Mouse (Mus musculus): ENCODE measurements around the gene Nek7.
A peak's percentile ranks its signal among the peaks of the same experiment; 100 is the strongest.

Nek7 gene

DNA sequence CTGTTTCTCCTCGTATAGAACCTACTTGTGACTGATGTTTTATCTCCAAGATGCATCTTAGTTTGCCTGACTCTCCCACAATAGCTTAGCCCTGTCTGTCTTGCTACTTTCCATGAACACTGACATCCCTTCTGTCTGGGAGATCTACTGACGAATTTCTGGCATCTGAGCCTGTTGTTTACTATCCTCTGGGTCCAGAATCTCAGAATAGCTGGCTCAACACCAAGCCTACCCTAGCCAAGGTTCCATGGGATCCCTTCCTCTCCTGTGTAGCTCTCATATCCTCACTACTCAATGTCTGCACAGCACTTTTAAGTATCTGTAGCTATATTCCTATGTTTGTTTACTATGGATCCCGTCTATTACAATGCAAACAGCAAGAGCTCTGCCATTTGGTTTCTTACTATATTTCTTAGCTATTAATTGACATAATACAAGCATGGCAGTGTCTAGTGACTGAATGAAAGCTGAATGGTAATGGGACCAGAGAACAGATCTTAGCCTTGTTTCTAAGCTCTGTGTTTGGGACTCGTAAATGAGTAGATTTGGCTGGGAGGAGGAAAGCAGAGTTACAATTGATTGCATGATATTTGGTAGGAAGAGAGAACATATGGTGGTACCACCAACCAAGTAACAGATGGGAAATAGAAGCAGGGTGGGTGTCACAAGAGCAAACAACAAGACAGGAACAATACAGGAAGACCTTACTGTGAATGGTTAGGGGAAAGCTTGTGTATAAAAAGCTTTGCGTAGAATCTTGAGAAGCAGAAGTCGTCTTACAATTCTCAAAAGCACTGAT lies 51.3 kb downstream of the Nek7 start:
- peak; percentile 71 to 75 for DNase-seq

DNA sequence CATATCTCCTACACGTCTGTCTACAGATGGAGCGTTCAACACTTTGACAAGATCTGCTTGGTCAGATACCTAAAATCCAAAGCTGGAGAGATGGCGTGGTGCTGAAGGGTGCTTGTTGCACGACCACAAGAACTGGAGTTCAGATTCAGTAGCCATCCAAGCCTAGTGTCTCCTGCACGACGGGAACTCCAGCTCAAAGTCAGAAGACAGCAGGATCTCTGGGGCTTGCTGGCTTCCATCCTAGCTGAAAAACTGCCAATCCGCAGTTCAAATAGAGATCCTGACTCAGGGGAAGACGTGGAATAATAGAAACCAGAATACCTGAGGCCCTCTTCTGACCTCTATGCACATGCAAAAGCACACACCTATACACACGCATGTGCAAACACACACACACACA lies 52.0 kb downstream of the Nek7 start:
- DNase-seq: peak; percentile 57 to 77

DNA sequence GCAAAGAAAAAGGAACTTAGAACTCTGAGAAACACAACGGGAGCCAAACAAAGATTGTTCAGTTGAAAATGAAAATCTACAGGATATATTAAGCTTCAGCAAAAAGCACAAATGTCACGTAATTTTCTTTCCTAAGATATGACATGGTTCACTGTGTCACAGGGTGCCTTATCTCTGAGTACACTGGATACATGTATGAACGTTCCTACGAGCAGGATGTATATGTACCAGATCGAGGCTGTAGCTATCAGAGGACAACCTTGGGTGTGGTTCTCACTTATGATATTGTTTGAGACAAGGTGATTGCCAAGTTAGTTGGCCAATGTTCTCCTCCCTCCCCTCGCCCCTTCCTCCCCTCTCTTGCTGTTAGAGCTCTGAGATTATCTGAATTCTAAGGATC lies 55.3 kb downstream of the Nek7 start:
- DNase-seq: no peak

DNA sequence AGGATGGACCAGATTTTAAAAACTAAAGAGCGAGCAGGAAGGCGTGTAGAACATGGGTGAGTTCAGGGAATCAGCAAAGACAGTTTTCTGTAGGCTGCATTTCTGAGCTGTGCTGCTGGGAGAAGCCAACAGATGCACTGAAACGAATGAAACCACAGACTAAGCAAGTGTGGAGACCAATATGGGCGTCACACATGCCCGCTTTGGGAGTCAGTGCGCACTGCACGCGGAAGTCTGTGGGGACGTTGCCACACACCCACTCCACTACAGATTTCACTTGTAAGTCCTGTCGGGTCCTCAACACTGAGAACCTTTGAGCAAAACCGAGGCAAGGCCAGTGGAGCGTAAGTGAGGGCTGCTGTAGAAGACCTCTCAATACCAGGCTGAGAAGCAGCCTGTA lies 59.2 kb downstream of the Nek7 start:
- DNase-seq: no peak

DNA sequence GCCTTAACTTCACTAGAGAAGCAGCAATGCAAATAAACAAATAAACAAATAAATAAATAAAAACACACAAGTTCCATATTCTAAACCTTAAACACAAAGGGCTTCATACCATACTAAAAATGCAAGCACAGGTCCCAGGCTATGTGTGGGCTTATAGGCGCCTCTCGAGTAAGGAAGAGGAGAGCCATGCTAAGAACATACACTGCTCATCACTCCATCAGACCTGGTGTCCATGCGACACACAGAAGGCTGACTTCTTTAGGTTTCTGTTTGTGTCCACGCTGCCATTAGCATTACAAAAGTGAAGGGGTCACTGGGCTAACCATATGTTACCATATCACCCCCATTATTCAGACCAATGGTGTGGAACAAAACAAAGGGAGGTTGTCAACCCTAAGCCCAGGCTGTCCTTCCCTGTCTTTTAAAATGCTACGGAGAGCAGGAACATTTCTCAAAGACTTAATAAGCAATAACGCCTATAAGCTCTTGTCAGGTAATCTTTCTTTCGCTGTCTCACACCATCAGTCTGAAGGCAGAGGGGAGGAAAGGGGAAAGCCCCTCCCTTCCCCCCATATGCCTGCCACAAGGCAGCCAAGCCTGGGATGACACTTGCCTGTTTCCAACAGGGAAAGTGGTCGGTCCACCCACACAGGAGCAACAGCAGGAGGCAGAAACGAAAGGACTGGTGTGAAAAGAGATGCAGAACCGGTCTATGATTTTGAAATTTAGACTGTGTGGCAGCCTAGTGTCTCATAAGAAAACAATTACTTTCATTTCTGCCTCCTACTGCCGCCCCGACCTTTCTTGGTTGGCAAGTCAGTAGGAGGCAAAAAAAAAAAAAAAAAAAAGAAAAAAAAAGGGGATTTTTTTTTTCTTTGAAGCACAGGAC lies 60.5 kb downstream of the Nek7 start:
- peak; percentile 54 to 68 for DNase-seq

DNA sequence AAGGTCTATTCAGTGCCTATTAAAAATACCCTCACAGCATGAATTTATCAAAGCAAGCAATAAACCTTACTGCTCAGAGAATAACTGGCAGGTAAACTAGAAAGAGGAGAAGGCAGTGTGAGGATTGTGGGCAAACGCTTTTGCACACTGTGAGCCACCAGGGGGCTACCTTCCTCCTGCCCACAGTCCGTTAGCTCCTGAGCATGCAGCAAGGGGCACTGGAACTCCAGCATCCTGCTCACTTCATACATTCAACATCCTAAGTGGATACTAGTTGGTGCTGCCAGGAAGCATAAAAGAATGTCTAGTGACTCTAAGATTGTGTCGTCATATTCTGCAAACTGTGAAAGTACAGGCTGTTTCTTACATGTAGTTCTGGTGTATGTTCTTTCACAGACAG lies 61.6 kb downstream of the Nek7 start:
- DNase-seq: peak in 1 of 2 experiments; percentile 61

DNA sequence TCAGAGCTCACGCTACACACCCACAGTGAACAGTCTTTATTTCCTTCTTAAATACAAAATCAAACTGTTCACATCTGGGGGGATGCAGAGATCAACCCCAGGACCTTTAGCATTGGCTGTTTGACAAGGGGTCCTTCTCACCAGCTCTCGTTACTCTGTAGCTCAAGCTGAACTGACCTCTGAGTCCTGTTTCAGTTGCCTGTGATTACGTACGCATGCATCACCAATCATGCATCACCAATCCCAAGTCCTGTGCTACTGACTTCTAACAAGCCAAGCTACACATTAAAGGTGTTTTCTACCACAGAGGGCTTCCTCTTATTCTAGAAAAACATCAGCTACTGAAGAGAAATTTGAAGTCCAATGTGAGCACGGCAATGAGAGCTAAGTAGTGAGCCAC lies 65.0 kb downstream of the Nek7 start:
- no peak for DNase-seq

DNA sequence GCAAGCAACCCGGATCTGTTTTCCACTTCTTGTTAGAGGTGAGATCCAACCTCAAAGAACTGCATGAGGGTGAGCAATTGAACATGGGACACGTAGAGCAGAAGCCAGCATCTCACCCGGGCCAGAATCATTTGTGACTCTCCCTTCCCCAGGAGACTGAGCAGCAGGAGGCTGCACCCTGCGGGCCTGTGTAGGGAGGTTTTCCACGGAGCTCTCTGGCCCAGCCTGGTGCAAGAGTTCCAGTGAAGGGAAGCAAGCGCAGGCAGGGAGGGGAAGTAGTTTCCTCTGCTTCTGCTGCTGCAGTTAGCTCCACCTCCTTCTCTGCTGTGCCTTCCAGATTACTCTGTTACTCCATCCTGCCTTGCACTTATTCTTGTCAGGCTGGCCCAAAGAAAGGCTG lies 69.8 kb downstream of the Nek7 start:
- DNase-seq: no peak

DNA sequence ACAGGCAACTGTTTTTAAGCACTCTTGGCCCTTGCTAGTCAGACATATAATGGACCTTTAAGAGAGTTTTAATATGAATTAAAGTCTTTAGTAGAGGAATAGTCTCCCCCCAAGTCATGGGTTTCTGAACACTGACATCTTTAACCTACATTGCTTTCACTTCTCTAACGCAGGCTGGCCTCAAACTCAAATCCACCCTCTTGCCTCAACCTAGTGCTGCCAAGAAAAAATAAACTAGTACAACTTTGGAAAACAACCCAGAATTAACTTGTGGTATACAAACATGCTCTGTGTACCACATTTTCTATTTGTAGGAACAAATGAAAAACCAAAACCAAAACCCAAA lies 77.8 kb downstream of the Nek7 start:
- no peak for DNase-seq

DNA sequence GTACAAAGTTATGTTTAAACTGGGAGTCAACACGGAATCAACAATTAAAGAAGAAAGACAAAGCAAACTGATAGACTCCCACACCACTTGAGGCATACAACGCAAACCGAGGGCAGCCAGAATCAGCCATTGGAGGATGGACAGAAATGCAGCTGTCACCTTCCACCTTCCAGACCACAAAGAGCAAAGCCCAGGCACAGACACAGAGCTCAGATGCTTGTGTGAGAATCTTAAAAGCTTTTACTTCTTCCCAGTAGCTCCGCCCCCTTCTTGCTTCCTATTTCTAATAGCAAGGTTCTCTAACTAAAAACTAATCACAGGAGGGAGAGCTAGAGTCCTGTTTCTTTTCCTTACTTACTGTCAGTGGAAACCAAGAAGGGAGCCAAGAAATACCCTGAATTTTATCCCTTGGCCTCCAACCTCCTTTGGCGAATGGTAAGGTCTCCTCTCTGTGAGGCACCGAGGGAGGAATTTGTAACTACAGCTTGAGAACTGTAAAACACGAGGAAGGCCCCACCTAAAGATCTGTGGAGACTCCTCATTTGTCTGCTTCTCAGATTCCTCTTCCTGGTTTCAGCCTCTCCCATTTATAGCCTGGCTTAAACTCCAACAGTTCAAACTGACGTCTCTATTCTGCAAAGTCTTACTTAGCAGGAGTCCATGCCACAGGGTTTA lies 78.3 kb downstream of the Nek7 start:
- no peak for DNase-seq

DNA sequence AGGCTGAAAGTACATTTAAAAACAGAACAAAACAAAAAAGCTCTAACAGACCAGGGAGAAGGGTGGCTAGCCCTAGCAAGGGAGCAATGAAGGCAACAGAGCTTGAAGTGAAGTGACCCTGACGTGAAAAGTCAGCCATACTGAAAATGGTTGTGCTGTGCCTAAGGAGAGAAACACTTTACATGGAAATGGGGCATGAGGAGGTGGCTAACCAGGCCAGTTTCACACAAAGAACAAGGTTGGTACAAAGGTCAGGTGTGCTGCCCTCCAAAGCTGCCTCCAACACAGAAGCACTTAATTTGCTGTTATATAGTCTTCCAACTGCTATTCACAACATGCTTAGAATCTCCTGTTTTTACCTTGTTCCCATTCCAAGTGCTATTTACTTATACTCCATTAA lies 80.2 kb downstream of the Nek7 start:
- no peak for DNase-seq

DNA sequence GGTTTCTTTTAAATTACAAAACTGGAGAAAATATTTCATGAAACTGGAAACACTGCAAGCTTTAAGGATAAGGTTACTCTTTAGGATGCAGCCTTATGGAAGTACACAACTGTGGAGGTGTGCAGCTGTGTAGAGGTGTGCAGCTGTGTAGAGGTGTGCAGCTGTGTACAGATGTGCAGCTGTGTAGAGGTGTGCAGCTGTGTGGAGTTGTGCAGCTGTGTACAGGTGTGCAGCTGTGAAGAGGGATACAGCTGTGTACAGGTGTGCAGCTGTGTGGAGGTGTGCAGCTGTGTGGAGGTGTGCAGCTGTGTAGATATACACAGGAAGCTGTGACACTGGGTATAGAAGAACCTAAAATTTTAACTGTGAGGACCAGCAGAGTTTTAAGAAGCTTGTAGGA lies 81.7 kb downstream of the Nek7 start:
- no peak for DNase-seq

DNA sequence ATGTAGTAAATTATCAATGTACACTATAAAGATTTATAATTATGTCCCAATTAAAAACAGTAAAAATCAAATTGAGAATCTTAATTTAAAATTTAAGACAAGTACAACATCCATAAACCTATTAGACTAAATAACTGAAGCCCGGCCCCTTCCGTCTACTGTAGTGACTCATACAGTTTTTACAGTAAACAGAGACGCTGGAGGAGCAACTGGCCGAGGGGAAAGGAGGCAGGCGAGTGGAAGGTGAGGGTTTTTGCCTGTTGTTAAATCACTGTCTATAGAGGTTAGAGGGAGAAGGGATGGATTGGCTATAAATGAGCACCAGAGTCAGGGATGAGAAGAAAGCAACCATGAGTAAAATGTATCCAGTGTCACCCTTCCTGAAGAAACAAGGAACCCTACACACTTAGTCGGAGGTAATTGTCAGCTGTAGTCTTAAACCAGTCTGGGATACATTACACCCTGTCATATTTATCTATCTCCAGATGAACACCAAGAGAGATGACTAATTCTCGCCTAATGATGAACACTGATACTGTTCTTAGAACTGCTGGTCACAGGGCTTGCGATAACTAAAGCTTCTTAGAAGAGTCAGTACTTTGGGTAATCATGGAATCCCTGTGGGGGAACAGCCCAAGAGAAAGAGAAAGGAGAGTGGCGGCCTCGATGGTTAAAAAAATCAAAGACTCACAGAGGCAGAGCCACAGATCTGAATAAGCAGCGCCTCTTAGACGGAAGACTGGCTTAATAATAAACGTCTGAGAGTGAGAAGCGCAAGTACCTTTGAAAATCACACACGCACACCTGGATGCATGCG lies 84.0 kb downstream of the Nek7 start:
- DNase-seq: no peak

DNA sequence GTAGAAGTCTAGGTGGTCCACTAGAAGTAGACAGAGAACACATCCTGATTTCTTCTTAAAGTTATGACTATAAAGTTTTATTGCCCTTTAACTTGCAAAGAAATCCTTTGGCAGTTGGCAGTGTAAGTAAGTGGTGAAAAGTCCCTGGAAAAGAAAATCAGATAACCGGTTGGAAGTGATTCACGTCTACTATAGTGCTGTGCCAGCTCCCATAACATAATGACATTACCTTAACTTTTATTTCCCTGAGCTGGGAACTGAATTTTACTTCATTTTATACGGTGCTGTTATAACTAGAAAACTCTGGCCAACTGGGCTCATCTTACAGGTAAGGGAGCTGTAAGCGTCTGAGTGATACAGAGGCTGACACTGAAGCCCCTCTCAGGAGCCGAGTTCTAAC lies 89.3 kb downstream of the Nek7 start:
- DNase-seq: no peak

DNA sequence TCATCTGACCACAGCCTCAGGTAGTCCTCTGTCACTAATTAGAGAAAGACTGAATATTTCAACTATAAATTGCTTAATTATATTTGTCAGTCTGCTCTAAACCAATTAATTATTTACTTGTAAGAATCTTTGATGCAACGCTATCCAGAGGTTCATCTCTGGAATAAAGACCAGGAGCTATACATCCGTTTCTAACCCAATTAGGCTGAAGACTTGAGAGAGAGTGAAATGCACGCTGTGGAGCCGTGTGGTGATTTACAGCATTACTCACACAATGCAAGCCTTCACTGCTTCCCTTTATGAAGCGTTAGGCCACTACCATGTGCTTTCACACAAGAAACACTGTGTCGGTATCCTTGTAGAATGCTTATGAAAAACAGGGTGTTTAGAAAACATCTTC lies 96.0 kb downstream of the Nek7 start:
- DNase-seq: no peak

DNA sequence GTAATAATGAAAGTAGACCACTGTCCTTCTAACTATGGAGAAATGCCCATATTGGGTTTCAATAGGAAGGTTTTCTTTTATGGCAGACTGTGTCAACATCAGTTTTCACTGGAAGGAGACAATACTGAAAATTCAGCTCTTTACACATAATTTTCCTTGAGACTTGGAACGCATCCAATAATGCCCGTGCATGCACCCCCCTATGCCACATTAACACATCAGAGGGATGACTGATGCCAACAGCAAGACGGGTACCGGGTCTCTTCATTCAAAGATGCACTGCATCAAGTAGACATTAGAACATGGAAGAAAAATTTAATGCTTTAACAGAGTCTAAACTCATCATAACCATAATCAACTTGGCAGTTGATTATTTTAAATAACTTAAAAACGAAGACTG lies 101.7 kb downstream of the Nek7 start:
- DNase-seq: no peak

DNA sequence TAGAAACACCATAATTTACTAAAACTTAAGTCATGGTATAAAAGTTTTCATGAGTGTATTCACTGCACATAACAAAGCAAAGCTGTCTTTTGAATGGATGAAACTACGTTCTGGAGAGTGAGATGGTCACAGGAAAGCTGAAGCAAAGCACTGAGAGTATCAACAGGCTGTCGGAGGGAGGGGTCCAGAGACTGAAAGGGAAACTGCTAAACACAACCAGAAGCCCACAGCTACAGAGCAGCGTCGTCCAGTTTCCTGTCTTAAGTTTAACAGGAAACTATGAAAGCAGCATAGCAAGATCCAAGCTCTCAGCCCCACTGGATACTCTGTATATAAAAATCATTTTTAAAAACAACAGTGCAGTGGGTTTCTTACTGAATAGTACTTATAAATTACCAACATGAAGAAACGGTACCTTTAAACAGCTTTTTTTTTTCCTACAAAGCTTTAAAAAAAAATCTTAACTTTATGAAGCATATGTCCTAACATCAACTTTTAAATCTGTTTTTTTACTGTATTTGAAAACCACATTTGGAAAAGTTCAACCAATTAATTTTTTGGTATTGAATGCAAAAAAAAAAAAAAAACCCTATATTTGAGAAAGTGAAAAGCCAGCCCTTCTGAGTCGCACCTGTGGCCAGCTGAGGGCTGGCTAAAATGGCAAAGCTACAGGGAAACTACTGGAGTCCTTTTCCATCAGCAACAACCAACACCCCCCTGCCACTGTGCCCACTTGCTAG lies 102.4 kb downstream of the Nek7 start:
- no peak for DNase-seq

DNA sequence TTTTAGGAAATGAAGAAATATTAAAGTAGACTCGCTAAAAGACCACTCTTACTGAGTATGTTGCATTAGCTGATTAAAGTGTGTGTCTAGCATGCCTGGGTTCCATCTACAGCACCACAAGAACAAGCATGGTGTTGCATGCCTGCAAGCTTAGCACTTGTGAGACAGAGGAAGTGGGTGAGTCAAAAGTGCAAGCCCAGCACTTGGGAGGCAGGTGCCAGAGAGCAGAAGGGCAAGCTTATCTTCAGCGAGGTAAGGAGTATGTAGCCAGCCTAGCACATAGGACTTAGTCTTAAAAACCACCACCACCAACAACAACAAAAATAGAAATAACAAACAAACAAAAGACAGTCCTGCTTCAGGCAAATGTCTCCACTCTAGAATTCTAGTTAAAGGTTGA lies 103.0 kb downstream of the Nek7 start:
- DNase-seq: no peak

DNA sequence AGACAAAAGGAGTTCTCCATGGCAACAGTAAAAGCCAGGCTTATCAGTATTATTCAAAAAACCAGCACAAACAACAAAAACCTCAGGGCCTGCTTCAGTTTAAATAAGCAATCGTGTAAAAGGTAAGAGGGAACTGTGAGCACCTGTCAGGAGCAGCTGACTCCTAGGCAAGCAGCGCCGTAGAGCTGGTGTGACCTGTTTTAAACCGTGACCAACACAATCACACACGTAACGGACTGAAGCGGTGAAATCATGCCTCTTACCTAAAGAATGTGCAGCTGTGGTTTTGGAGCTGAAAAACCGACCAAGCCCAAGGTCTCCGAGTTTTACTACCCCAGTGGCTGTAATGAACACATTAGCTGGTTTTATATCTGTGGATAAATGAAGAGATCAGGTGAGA lies 104.6 kb downstream of the Nek7 start:
- DNase-seq: no peak

DNA sequence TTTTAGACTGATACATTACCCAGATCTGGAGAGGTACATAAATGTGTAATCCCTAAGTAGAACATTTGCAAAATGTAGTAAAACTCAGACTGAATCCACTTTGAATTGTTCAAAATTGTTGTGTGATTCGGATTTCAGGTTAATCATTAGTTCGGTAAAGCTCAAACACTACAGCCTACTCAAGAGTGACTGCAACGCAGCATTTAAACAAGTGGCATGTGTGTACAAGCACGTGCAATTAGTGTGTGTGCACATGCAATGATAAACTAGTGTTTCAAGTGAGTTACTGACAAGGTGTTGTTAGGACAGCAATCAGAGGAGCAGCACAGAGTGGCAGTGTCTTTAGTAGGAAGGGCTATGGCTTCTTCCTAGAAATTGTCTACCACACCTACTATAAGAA lies 106.0 kb downstream of the Nek7 start:
- DNase-seq: no peak

DNA sequence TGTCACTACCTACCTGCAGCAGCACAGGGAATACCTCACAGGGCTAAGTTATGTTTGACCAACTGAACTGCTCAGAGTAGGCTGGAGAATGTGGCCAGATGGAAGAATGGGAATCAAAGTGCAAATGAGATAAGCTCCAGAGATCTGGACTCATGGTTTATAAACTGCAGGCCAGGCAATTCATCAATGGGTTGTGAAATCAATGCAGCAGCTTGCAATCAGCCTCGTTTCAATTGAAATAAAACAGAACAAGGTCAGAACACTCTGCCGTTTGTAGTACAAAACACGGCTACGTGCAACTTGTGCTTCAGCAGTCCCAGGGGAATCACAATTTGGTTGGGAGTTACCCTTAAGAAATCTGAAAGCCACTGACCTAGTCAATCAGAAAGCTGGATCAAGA lies 109.4 kb downstream of the Nek7 start:
- no peak for DNase-seq

DNA sequence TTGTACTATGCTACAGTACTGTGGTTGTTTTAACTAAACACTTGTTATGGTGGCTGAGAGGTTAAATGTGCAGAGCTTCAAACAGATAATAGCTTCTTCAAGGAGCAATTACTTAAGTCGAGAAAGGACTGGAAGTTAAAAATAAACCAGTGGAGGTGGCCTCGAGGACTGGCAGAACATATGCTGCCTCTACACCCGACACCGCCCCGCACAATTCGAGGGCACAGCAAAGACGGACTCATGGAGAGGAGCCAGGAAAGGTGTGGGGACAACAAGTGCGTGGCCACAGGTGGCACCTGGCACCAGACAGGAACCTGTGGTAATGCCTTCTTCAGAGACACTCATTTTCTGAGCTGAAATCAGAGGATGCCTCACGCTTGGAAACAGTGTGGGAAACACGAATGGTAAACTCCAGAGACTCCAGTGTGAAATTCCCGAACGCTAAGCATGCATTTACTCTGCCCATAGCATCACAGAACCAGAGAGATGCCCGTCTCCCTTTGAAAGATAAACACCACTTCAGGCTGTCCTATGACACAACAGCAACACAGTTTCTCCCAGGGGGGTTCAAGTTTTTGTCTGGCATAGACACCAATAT lies 112.4 kb downstream of the Nek7 start:
- DNase-seq: peak; percentile 40 to 50
